Mouse (Mus musculus) lung, adult 2 months (tissue): Measurements from ENCODE around the gene Pltp.

Source experiments
- CTCF ChIP-seq: fragments of 200-500 bp; IDR thresholded peaks from 2 replicates; pipeline ENCODE4 v1.5.1; 2011; ENCODE audit warnings: mild to moderate bottlenecking, low read length, control low read depth; ENCODE audit not compliant: insufficient read depth
- POLR2A ChIP-seq: fragments of 200-500 bp; IDR thresholded peaks from 2 replicates; pipeline ENCODE4 v1.6.1; 2011; ENCODE audit warnings: low read depth, mild to moderate bottlenecking, control low read depth, low read length, borderline replicate concordance; ENCODE audit errors: extremely low read depth

GRCm38 (mm10) chr2:164805332-164805718 lies 52.2 kb downstream of the Pltp start:
- TF ChIP-seq POLR2A (no peak), CTCF (no peak)
